Mouse (Mus musculus) embryonic facial prominence, embryonic 15.5 days (tissue): ENCODE measurements around the gene Gm49333. TPM values are rescaled to one million over a fixed set of nuclear protein-coding genes. Genes with fewer than 3 reads are reported as not detected.

ENCODE experiments used
- ATAC-seq: fragments of 200-750 bp; cut with Nextera tagmentation; 2 replicates; pipeline ENCODE4 v1.8.0; 2017; ENCODE audit warnings: low read depth, moderate TSS enrichment; ENCODE audit not compliant: insufficient number of reproducible peaks, low FRiP score, low TSS enrichment
- H3K27ac ChIP-seq: fragments of 300-500 bp; sonication (generic); replicated peaks from 2 replicates; pipeline ENCODE4 v1.5.1; 2015; ENCODE audit warnings: mild to moderate bottlenecking, inconsistent platforms
- H3K27me3 ChIP-seq: fragments of 300-500 bp; sonication (generic); 2 replicates; pipeline ENCODE4 v1.6.1; 2015; ENCODE audit warnings: inconsistent platforms
- H3K36me3 ChIP-seq: fragments of 300-500 bp; sonication (generic); 2 replicates; pipeline ENCODE4 v1.6.1; 2015; ENCODE audit warnings: mild to moderate bottlenecking, inconsistent platforms
- H3K4me1 ChIP-seq: fragments of 300-500 bp; sonication (generic); 2 replicates; pipeline ENCODE4 v1.6.1; 2015; ENCODE audit warnings: inconsistent platforms
- H3K4me2 ChIP-seq: fragments of 300-500 bp; sonication (generic); replicated peaks from 2 replicates; pipeline ENCODE4 v1.6.1; 2015; ENCODE audit warnings: mild to moderate bottlenecking, inconsistent platforms
- H3K4me3 ChIP-seq: fragments of 300-500 bp; sonication (generic); replicated peaks from 2 replicates; pipeline ENCODE4 v1.5.1; 2015; ENCODE audit warnings: mild to moderate bottlenecking, inconsistent platforms
- H3K9ac ChIP-seq: fragments of 300-500 bp; sonication (generic); 2 replicates; pipeline ENCODE4 v1.6.1; 2015; ENCODE audit warnings: inconsistent platforms
- H3K9me3 ChIP-seq: fragments of 300-500 bp; sonication (generic); replicated peaks from 2 replicates; pipeline ENCODE4 v1.6.1; 2016; ENCODE audit warnings: inconsistent platforms
- WGBS: fragments of 180-500 bp; shearing (Covaris S2); methylation state at CpG from one replicate; pipeline ENCODE4 v1.1.7; 2015; 5-methylcytosine and 5-hydroxymethylcytosine counted together
- polyA plus RNA-seq: library from polyadenylated mRNA; unstranded; fragments of >200 nt; fragmentation: Nextera tagmentation; extraction: Ambion mirVana; gene quantifications from 2 replicates; pipeline ENCODE4 v1.2.1, GENCODE M21; 2015

The Gm49333 gene
- polyA plus RNA-seq, 1 experiment from 2014 or later, result not detected

DNA sequence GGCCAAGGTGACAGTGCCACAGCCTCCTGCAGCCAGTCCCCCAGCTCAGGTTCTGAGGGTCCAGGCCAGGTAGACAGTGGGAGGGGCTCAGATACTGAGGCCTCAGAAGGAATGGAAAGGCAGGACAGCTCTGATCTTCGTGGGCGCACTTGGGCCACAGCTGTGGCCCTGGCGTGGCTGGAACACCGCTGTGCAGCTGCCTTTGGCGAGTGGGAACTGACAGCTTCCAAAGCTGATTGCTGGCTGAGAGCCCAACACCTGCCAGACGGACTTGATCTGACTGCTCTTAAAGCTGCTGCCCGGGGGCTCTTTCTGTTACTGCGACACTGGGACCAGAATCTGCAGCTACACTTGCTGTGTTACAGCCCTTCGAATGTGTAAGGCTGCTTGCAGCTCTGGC lies 6.7 kb upstream of the Gm49333 start:
- H3K4me2 ChIP-seq, result no peak overlapping the region
- H3K9ac ChIP-seq, result no peak overlapping the region
- H3K4me1 ChIP-seq, result peaks cover 11% of the 10 kb centered on the region
- 43% methylated on average over 9 of the region's 9 CpGs for WGBS
- H3K36me3 ChIP-seq, result peaks cover 38% of the 10 kb centered on the region
- H3K27ac ChIP-seq, result no peak overlapping the region
- peak; percentile 39; the same call in 1 of the 2 replicates for ATAC-seq
- H3K9me3 ChIP-seq, result no peaks in the 10 kb centered on the region
- no peak overlapping the region for H3K4me3 ChIP-seq
- no peaks in the 10 kb centered on the region for H3K27me3 ChIP-seq

- under 1% methylated on average over 28 of the region's 28 CpGs for WGBS
- H3K4me3 ChIP-seq, result peak overlapping the region; percentile 87
- H3K36me3 ChIP-seq, result peaks cover 21% of the 10 kb centered on the region
- H3K9ac ChIP-seq, result peak overlapping the region; percentile 80
- H3K4me2 ChIP-seq, result peak overlapping the region; percentile 81
- H3K9me3 ChIP-seq, result no peaks in the 10 kb centered on the region
- peaks cover 19% of the 10 kb centered on the region for H3K4me1 ChIP-seq
- peak; percentile 61; the same call in 1 of the 2 replicates for ATAC-seq
- H3K27ac ChIP-seq, result peak overlapping the region; percentile 79
- no peaks in the 10 kb centered on the region for H3K27me3 ChIP-seq
Observed at GRCm38 (mm10) chr16:20610501-20611356, 681 bp upstream of the Gm49333 start.

- WGBS, result 2% methylated on average over 81 of the region's 83 CpGs
- H3K27me3 ChIP-seq, result peaks cover 27% of the 10 kb centered on the region
- H3K27ac ChIP-seq, result no peak overlapping the region
- peak; percentile 58 for ATAC-seq
- no peaks in the 10 kb centered on the region for H3K36me3 ChIP-seq
- peaks cover 34% of the 10 kb centered on the region for H3K4me1 ChIP-seq
- peak overlapping the region; percentile 69 for H3K4me3 ChIP-seq
- H3K9ac ChIP-seq, result no peak overlapping the region
- H3K9me3 ChIP-seq, result no peaks in the 10 kb centered on the region
- peak overlapping the region; percentile 99 for H3K4me2 ChIP-seq
Observed at GRCm38 (mm10) chr16:20619541-20620398, 8.4 kb downstream of the Gm49333 start.

GRCm38 (mm10) chr16:20620399-20620735 lies 9.0 kb downstream of the Gm49333 start:
- ATAC-seq, result no peak
- Histone ChIP-seq H3K4me2 (peak overlapping the region; percentile 99), H3K9me3 (no peaks in the 10 kb centered on the region), H3K27me3 (peaks cover 27% of the 10 kb centered on the region), H3K27ac (no peak overlapping the region), H3K9ac (no peak overlapping the region), H3K4me3 (peak overlapping the region; percentile 69), H3K36me3 (no peaks in the 10 kb centered on the region), H3K4me1 (peaks cover 34% of the 10 kb centered on the region)
- 2% methylated on average over 9 of the region's 9 CpGs for WGBS

- ATAC-seq, result no peak
- peak overlapping the region; percentile 37; the same call in 1 of the 2 replicates for H3K9ac ChIP-seq
- peaks cover 34% of the 10 kb centered on the region for H3K4me1 ChIP-seq
- peaks cover 27% of the 10 kb centered on the region for H3K27me3 ChIP-seq
- H3K4me3 ChIP-seq, result peak overlapping the region; percentile 69
- peak overlapping the region; percentile 99 for H3K4me2 ChIP-seq
- H3K27ac ChIP-seq, result 0 out of 2 replicates have a peak overlapping the region, but pooled peaks have one; percentile 17
- no peaks in the 10 kb centered on the region for H3K9me3 ChIP-seq
- WGBS, result 0% methylated on average over 32 of the region's 32 CpGs
- H3K36me3 ChIP-seq, result no peaks in the 10 kb centered on the region
Observed at GRCm38 (mm10) chr16:20620751-20621190, 9.4 kb downstream of the Gm49333 start.

DNA sequence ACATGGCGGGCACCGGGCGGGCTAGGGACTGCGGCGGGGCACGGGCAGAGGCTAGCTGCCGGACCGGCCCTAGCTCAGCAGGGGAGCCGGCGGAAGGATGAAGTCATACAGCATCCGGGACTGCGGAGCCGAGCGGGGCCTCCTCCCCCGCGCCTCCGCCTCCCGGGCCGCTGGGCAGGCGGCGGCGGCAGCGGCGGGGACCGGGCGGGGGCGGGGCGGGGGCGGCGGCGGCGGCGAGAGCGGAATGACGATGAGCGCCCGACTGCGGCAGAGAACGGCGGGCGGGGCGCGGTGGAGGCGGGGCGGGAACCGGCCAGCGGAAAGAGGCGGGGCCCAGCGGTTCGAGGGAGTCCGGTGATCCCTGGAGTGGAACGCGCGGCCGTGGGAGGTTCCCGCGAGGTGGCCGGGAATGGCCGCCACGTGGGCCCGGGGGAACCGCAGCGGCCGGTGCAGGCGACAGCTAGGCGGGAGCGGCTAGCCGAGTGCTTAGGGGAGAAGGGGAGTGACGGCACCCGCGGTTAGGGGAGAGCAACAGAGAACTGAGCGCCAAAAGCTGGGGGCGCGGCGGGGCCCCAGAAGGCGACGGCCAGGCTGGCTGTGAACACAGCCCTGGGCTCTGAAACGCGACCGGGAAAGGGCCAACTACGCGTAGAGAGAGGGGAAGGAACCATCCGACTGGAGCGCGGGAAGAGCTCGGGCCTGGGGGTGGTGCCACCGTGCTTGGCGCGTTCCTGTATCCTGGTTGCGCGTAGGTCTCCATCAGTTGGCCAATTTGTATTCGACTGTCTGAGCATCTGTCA lies 10.0 kb downstream of the Gm49333 start, which contains the start of gene Camk2n2:
Camk2n2 (minus strand) TSS at position 97 of the 800 bp plus-strand sequence.
- under 1% methylated on average over 75 of the region's 92 CpGs for WGBS
- Histone ChIP-seq H3K4me2 (peak within 1 kb of the TSS; percentile 99), H3K9me3 (no peaks in the 10 kb centered on the region), H3K9ac (peak within 1 kb of the TSS; percentile 37; the same call in 1 of the 2 replicates), H3K36me3 (no peaks in the 10 kb centered on the region), H3K27me3 (peaks cover 27% of the 10 kb centered on the region), H3K27ac (peak within 1 kb of the TSS; percentile 44; the same call in 1 of the 2 replicates), H3K4me1 (peaks cover 34% of the 10 kb centered on the region), H3K4me3 (peak within 1 kb of the TSS; percentile 69)
- ATAC-seq, result peak; percentile 59

DNA sequence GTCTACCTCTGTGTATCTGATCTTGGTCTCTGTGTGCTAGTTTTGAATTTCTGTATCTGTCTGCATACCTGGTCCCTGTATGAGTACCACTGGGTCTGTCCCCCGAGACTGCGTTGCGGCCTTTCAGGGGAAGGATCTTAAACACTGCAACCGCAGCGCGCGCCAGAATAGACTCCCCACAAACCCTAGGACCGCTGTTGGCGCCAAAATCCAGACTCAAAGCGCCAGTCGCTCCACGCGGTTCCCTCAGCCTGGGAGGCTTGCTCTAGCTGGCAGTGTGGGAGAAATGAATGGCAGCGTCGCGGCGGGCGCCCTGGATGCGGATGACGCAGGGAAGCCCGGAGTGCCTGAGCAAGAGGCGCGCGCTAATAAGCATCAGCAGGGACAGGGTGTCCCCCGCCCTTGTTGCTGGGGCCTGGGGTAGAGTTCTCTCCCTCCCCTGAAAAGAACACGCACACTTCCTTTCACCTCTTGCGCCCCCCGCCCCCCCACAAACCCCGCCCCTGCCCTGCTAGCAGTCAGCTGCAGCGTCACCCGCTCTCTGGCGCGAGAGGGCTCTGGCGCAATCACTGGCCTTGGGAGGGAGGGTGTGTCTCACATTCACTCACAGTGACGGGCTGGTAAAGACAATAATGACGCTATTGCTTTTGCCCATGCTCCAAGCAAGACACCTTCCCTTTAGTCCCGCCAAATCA lies 10.7 kb downstream of the Gm49333 start:
- Histone ChIP-seq H3K9ac (peak overlapping the region; percentile 37; the same call in 1 of the 2 replicates), H3K36me3 (no peaks in the 10 kb centered on the region), H3K27ac (peak overlapping the region; percentile 44; the same call in 1 of the 2 replicates), H3K27me3 (peaks cover 27% of the 10 kb centered on the region), H3K4me3 (peak overlapping the region; percentile 69), H3K4me2 (peak overlapping the region; percentile 99), H3K4me1 (peaks cover 34% of the 10 kb centered on the region), H3K9me3 (no peaks in the 10 kb centered on the region)
- ATAC-seq, result peak; percentile 49; the same call in 1 of the 2 replicates
- 1% methylated on average over 35 of the region's 37 CpGs for whole genome bisulfite sequencing

DNA sequence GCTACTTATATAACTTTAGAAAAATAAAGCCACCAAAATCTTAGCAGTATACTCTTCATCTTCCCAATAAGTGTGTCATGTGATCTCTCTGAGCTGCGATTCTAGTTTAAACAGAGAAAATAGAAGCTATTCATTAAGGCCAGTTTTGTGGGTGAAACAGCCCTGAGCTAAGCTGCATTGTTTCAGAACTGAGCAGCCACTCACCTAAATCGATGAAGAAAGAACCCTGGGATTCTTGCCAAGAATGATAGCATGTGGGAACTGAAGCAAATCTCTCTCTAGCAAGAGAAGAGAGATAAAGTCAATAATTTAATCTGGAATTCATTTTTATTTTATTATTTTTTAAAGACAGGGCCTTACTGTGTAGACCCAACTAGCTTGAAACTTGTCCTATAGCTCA lies 11.8 kb downstream of the Gm49333 start:
- Histone ChIP-seq H3K4me3 (no peak overlapping the region), H3K27me3 (peaks cover 28% of the 10 kb centered on the region), H3K36me3 (no peaks in the 10 kb centered on the region), H3K9me3 (no peaks in the 10 kb centered on the region), H3K9ac (no peak overlapping the region), H3K4me1 (peaks cover 34% of the 10 kb centered on the region), H3K4me2 (no peak overlapping the region), H3K27ac (no peak overlapping the region)
- WGBS, result 40% methylated on average over 2 of the region's 2 CpGs
- no peak for ATAC-seq

DNA sequence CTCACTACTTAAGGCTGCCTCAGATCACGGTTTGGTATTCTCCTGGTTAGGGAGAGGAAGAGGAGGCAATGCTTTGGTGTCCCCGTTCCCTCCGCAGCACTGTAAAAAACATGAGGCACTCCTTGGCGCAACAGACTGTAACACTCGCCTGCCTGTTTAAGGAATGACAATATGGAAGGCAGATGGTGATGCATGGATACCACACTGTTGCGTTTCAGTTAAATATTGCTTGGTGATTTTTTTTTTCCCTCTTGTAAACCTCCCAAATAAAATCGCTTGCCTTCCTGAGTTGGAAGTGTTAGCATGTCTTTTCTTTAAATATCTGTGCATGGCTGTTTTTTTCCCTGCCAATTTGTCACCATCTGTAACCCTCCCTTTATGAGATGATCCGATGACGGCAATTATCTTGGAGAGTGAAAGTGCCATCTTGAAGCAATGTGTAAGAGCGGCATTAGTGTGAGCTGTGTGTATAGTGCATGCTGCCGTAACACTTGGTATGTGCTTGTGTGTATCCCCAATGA lies 17.5 kb downstream of the Gm49333 start:
- ATAC-seq, result no peak
- Histone ChIP-seq H3K4me1 (peaks cover 13% of the 10 kb centered on the region; the same call in 1 of the 2 replicates), H3K9me3 (no peaks in the 10 kb centered on the region), H3K4me3 (peak overlapping the region; percentile 55), H3K9ac (no peak overlapping the region), H3K36me3 (0 out of 2 replicates have a peak, but pooled peaks cover 4% of the 10 kb centered on the region), H3K27me3 (peaks cover 12% of the 10 kb centered on the region; the same call in 1 of the 2 replicates), H3K4me2 (peak overlapping the region; percentile 92; the same call in 1 of the 2 replicates), H3K27ac (no peak overlapping the region)
- 39% methylated on average over 11 of the region's 11 CpGs for WGBS
